Mouse (Mus musculus) mouse embryonic stem cell (cell line): Measurements from ENCODE around the gene Podnl1.

Source experiments
- in situ Hi-C, 2 experiments: fragments of 300-500 bp; cut with MboI; formaldehyde crosslinking; loops; 1 replicate in 1 of 2; 3 replicates in 1 of 2; pipeline ENCODE4 v1.14.3; 2019 to 2020; ENCODE audit warnings: low sequenced_read_pairs in 2 of 2, low pct_unique_long_range_greater_than_20kb in 1 of 2, mixed read lengths in 1 of 2; ENCODE audit not compliant: unreplicated experiment in 1 of 2

The Podnl1 gene

DNA sequence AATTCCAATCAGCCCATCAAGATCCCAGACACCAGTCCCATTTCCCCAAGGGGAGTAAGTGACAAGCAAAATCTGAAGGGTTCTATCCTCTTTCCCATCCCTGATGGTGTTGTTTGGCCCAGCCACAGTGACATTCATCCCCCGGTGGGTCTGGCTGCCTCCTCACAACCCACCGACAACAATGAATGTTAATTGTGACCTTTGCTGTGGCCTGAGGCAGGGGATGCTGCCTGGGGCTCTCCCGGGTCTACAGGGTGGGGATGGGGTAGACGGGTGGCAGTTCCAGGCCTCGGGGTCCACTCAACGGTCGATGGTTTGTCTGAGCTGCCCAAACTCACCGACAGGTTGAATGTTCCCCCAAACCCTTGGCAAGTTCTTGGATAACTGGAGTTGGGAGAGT is 52.8 kb downstream of the Podnl1 start:
- in situ Hi-C loops = no loop called here

DNA sequence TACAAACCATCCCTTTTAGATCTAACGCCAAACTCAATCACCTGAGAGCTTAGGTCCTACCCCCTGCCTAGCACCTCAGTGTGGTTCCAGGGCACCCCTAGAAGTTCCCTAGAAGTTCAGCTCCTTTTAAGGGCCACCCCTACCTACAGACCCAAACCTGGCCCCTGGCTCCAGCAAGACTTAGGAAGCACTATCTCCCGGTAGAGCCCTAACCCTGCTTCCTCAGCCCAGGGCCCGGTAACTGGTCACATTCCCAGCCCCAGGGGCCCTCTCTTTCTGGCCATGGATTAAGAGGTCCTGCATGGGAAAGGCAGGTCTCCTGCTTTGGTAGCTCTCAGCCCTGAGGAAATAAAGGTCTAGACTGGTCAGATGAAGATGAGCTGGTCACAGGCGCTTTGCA is 54.2 kb downstream of the Podnl1 start:
- in situ Hi-C loops = no loop called here

DNA sequence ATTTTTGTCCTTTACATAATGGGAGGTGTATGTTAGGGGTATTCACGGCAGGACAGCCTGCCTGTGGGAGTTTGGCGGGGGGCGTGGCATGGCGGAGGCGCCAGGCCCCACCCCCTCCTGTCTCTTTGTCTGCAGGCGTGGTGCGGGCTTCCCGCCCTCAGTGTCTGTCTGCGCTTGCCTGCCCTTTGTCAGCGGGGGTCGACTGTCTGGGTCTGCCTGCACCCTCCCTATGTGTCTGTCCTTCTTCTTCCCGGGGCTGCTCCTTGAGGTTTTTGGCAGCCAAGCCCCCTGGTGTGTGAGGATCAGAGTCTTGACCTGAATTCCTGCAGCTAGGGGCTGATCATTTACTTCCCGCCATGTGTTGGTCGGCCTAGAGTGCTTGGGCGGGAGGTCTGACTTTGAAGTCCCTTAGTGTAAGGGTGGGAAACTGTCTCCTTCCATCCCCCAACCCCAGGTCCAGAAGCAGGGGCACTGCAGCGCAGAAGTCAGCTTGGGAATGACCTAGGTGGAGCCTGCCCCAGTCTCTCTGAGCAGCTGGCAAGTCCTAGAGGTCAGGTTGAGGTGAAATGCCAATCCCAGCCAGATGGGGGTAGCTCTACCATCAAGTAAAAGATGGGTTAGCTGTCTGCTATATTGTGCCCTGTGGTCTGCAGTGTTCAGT is 54.9 kb downstream of the Podnl1 start:
- in situ Hi-C loops = no loop called here
